ENCODE assay signal across 14 mouse cellular contexts in genomic region chr11:117003503-117003902, GRCm38 (mm10).
A peak's percentile ranks its signal among the peaks of the same experiment; 100 is the strongest.
DNase-seq lines count a peak whose midpoint lies in the region; ATAC-seq and TF ChIP-seq lines count a peak whose summit lies in the region.
"Had no signal": no experiment of that assay in that cellular context is flagged by ENCODE, and none has a peak within 500 bp of the region (broad histone marks: within the 10 kb centered on the region; RNA-seq: fewer than 3 reads in every experiment).

No protein-coding gene starts in this region.

- no peak overlapping the region for H3K27ac ChIP-seq in kidney, embryonic 16.5 days (ENCODE audit: low read length)
- no peak overlapping the region for H3K27ac ChIP-seq in embryonic facial prominence, embryonic 11.5 days (replicated peaks; ENCODE audit: low read depth, low read length)
- no peak overlapping the region for H3K27ac ChIP-seq in hindbrain, postnatal 0 days
- no peak overlapping the region for H3K27ac ChIP-seq in neural tube, embryonic 15.5 days (replicated peaks)
- H3K27ac ChIP-seq: embryonic facial prominence, embryonic 12.5 days had no signal

- H3K4me3 ChIP-seq in kidney, embryonic 16.5 days (ENCODE audit: low read length), result no peak overlapping the region
- no peak overlapping the region for H3K4me3 ChIP-seq in embryonic facial prominence, embryonic 11.5 days (ENCODE audit: low read depth, low read length)
- no peak overlapping the region for H3K4me3 ChIP-seq in hindbrain, postnatal 0 days (ENCODE audit: low read length)
- H3K4me3 ChIP-seq in neural tube, embryonic 15.5 days (replicated peaks), result no peak overlapping the region
- H3K4me3 ChIP-seq: embryonic facial prominence, embryonic 12.5 days had no signal

- 50% methylated on average over 9 of the region's 9 CpGs for WGBS in kidney, embryonic 16.5 days
- WGBS in embryonic facial prominence, embryonic 11.5 days, result 32% methylated on average over 9 of the region's 9 CpGs
- WGBS in hindbrain, postnatal 0 days, result 24% methylated on average over 9 of the region's 9 CpGs
- WGBS in neural tube, embryonic 15.5 days, result 28% methylated on average over 9 of the region's 9 CpGs

- H3K27me3 ChIP-seq in kidney, embryonic 16.5 days (ENCODE audit: insufficient read depth, low read length), result peaks cover 17% of the 10 kb centered on the region
- peaks cover 2% of the 10 kb centered on the region; the same call in 1 of the 2 replicates for H3K27me3 ChIP-seq in embryonic facial prominence, embryonic 11.5 days (ENCODE audit: control insufficient read depth, insufficient read depth, low read length)
- no peaks in the 10 kb centered on the region for H3K27me3 ChIP-seq in hindbrain, postnatal 0 days (ENCODE audit: insufficient read depth, low read length)
- H3K27me3 ChIP-seq in neural tube, embryonic 15.5 days (replicated peaks), result no peaks in the 10 kb centered on the region

- no peak for ATAC-seq in kidney, embryonic 16.5 days (ENCODE audit: low FRiP score, low TSS enrichment)
- ATAC-seq in embryonic facial prominence, embryonic 11.5 days (replicated peaks; ENCODE audit: insufficient number of reproducible peaks, low FRiP score, low TSS enrichment, low read depth), result no peak
- no peak for ATAC-seq in hindbrain, postnatal 0 days
- no peak for ATAC-seq in neural tube, embryonic 15.5 days (ENCODE audit: low FRiP score)
- ATAC-seq: Patski had no signal

- H3K4me1 ChIP-seq in kidney, embryonic 16.5 days (ENCODE audit: insufficient read depth, low read length), result peaks cover 7% of the 10 kb centered on the region; the same call in 1 of the 2 replicates
- H3K4me1 ChIP-seq in embryonic facial prominence, embryonic 11.5 days (ENCODE audit: control insufficient read depth, insufficient read depth, low read length), result no peaks in the 10 kb centered on the region
- peaks cover 5% of the 10 kb centered on the region for H3K4me1 ChIP-seq in hindbrain, postnatal 0 days (ENCODE audit: insufficient read depth, low read length)
- H3K4me1 ChIP-seq in neural tube, embryonic 15.5 days, result peaks cover 42% of the 10 kb centered on the region

- H3K4me2 ChIP-seq in kidney, embryonic 16.5 days (replicated peaks; ENCODE audit: low read depth, low read length), result peak overlapping the region; percentile 1; the same call in 1 of the 2 replicates
- H3K4me2 ChIP-seq in embryonic facial prominence, embryonic 11.5 days (ENCODE audit: low read depth, low read length), result no peak overlapping the region
- H3K4me2 ChIP-seq in hindbrain, postnatal 0 days (ENCODE audit: low read depth, low read length), result no peak overlapping the region
- H3K4me2 ChIP-seq in neural tube, embryonic 15.5 days, result peak overlapping the region; percentile 17; the same call in 1 of the 2 replicates
- H3K4me2 ChIP-seq: embryonic facial prominence, embryonic 12.5 days had no signal

- no peak for DNase-seq in kidney, postnatal 14 days
- peak; percentile 27 for DNase-seq in embryonic facial prominence, embryonic 11.5 days (ENCODE audit: low spot score)
- peak; percentile 44 for DNase-seq in hindbrain, postnatal 0 days (ENCODE audit: low spot score)
- DNase-seq in left cerebral cortex, postnatal 36 days (ENCODE audit: low spot score in 2 of 2), result no peak
- DNase-seq in yolk sac, embryonic 10.5 days (ENCODE audit: low spot score), result no peak
- DNase-seq in cerebellum, adult 11 months, result no peak
- DNase-seq: adrenal gland, adult 2 months; lung, postnatal 14 days; right cerebral cortex, postnatal 25 days; thymus, postnatal 36 days had no signal

- intact Hi-C loops in left cerebral cortex, postnatal 36 days (cut with DNase I), result no loop called here

- TF ChIP-seq CTCF in hindbrain, postnatal 0 days (IDR thresholded peaks at IDR 0.05; ENCODE audit: low read depth), result no peak

- H3K36me3 ChIP-seq in kidney, embryonic 16.5 days (ENCODE audit: insufficient read depth, low read length), result no peaks in the 10 kb centered on the region
- H3K36me3 ChIP-seq in embryonic facial prominence, embryonic 11.5 days (replicated peaks; ENCODE audit: control insufficient read depth, insufficient read depth, low read depth, low read length), result no peaks in the 10 kb centered on the region
- H3K36me3 ChIP-seq in hindbrain, postnatal 0 days (ENCODE audit: insufficient read depth, low read length), result no peaks in the 10 kb centered on the region
- H3K36me3 ChIP-seq in neural tube, embryonic 15.5 days, result no peaks in the 10 kb centered on the region
- H3K36me3 ChIP-seq: embryonic facial prominence, embryonic 12.5 days had no signal

- H3K9ac ChIP-seq in kidney, embryonic 16.5 days (replicated peaks; ENCODE audit: low read length), result no peak overlapping the region
- no peak overlapping the region for H3K9ac ChIP-seq in embryonic facial prominence, embryonic 11.5 days (replicated peaks; ENCODE audit: low read length)
- H3K9ac ChIP-seq in hindbrain, postnatal 0 days (replicated peaks; ENCODE audit: low read length), result no peak overlapping the region
- H3K9ac ChIP-seq in neural tube, embryonic 15.5 days (replicated peaks), result no peak overlapping the region
- H3K9ac ChIP-seq: embryonic facial prominence, embryonic 12.5 days had no signal

- H3K9me3 ChIP-seq in kidney, embryonic 16.5 days (ENCODE audit: low read length), result peaks cover 3% of the 10 kb centered on the region; the same call in 1 of the 2 replicates
- H3K9me3 ChIP-seq in embryonic facial prominence, embryonic 11.5 days (replicated peaks; ENCODE audit: control insufficient read depth, low read length), result no peaks in the 10 kb centered on the region
- H3K9me3 ChIP-seq in hindbrain, postnatal 0 days (ENCODE audit: low read length), result no peaks in the 10 kb centered on the region
- H3K9me3 ChIP-seq in neural tube, embryonic 15.5 days (replicated peaks), result no peaks in the 10 kb centered on the region
- H3K9me3 ChIP-seq: embryonic facial prominence, embryonic 12.5 days had no signal

Comparison
In these comparisons a context has a peak if more than half of its experiments do, and no peak if none do; other contexts are left out.
1. H3K4me2 ChIP-seq: peak in kidney, embryonic 16.5 days (single experiment) and neural tube, embryonic 15.5 days (single experiment); none in embryonic facial prominence, embryonic 11.5 days (single experiment) and hindbrain, postnatal 0 days (single experiment).
2. DNase-seq: peak in embryonic facial prominence, embryonic 11.5 days (single experiment) and hindbrain, postnatal 0 days (single experiment); none in kidney, postnatal 14 days (single experiment), left cerebral cortex, postnatal 36 days (0 of 2), yolk sac, embryonic 10.5 days (single experiment) and cerebellum, adult 11 months (single experiment).